Mouse (Mus musculus) layer of hippocampus, adult 11-12 months (tissue): Measurements from ENCODE around the gene Glt8d2.

ENCODE experiments used
- DNase-seq: peaks from one replicate; pipeline ENCODE4 v3.0.0; 2022; ENCODE audit warnings: low spot score

Gene Glt8d2

GRCm38 (mm10) chr10:82690494-82690893 lies at the start of gene Glt8d2:
Gene Glt8d2 (minus strand): TSS chr10:82690650.
- DNase-seq = peak; percentile 48

DNA sequence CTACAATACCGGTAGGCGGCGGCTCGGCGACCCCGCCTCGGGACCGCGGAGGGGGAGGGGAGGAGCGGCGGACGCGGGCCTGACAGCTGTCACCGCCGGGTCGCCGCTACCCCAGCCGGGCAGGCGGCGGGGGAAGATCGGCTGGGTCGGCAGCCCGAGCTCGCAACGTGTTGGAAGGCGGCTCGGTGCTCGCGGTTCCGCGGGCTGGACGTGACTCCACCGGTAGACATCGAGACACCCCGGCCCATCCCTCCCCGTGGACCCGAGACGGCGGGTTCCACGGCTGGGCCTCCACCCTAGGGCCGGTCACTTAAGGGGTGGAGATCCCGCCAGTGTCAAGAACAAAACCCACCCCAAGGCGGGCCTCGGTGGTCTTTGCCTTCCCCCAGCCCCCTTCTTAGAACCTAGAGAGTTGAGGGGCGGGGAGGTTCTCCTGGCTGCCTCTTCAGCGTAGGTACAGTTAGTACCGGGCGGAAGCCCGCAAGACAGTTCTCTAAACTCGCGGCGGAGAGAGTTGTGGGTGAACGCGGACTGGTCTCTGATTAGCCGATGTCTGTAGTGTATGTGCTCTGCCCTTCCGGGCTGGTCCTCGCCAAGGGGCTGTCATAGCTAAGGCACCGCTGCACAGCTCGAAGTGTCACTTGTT lies 9.0 kb upstream of the Glt8d2 start:
- no peak for DNase-seq

DNA sequence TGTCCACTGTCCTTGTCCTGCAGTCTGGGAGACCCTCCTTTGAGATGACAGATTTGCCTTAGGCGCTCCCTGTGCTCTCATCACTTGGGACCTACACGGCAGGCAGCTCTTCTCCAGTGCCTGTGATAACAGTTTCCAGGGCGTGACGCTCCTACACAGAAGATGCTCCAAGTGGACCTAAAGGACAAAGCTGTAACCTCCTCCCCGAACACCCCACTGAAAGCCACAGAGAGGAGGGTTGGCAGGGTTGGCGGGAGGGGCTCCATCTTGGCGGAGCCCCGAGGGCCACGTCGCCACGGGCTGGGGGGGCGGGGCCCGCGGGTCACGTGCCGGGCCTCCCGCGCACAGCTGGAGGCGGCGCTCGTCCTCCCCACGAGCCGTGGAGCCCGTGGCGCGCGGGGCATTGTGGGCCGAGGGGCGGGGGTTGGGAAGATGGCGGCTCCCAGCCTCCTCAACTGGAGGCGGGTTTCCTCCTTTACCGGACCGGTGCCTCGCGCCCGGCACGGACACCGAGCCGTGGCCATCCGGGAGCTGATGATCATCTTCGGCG lies 8.3 kb upstream of the Glt8d2 start:
- DNase-seq = peak; percentile 85

GRCm38 (mm10) chr10:82697305-82697898 lies 7.0 kb upstream of the Glt8d2 start:
- no peak for DNase-seq

DNA sequence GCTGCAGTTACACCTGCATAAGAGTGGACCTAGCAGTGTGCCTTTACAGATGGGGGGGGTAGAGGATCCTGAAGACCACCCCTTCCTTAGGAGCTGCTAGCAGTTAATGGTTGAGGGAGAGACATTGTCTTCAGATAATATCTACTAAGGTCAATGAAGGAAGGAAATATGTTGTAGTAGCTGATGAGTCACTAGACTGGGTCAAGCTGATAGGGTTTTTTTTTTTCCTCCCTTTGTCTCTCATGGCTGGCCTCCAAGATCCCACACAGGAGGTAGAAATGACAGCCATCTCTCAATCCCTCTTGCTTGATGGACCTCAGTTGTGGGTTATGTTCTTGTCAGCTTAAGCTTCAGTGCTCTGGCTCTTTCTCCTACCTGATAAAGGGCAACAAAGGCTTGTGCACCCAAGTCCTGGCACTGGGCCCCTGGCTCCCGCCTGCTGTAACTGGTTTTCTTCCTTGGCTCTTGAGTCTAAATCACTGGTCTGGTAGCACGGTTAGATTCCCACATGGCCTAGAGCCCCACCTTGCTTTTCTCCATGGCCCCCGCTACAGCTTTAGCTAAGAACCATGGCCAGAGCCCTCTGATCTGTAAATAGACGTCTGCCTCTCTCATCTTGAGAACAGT lies 6.1 kb upstream of the Glt8d2 start:
- DNase-seq = no peak

- DNase-seq = no peak
These were observed 5.5 kb upstream of the Glt8d2 start, which contains the start of gene Hcfc2 for GRCm38 (mm10) chr10:82695956-82696355. Gene Hcfc2 (plus strand): TSS chr10:82696160.

DNA sequence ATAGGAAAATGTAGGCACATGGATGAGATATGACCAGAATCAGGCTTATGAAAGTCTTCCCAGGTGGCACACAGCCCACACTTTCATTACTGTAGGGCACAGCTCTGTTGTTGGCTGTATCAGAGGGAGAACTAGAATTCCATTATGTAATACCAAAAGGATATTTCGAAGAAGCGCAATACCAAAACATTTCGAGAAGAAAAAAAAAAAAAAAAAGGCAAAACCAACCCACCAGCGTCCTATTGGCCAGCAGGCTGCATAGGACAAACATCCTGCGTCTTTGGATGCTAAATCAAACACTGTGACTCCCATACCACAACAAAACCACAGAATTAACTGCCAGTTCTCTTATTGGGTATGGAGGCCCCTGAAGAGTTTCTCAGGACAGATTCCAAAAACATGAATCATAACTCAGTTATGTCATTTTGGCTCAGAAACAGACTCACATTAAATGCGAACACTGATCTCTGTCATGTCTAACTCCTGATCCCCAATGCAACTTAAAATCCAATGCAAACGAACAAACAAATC lies 704 bp downstream of the Glt8d2 start:
- peak; percentile 52 for DNase-seq

DNA sequence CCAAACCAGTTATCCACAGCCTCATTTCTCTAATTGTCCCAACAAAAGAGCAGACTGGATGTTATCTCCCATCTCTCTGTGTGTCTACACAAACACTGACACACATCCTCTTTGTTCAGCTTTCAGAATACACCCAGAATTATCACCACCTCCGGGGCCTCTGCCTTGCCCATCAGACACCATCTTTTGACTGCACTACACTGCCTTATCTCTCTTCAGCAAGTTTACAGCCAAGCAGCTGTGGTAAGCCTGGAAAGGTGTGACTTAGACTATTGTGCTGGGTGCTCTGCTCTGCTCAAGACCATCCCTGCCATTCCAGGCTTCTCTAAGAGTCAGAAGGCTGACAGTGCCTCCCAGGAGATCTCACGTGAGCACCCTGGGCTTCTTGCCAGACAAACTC lies 5.0 kb downstream of the Glt8d2 start:
- DNase-seq = no peak

GRCm38 (mm10) chr10:82681639-82682038 lies 8.8 kb downstream of the Glt8d2 start:
- DNase-seq = no peak

GRCm38 (mm10) chr10:82680769-82681168 lies 9.7 kb downstream of the Glt8d2 start:
- peak; percentile 75 for DNase-seq

DNA sequence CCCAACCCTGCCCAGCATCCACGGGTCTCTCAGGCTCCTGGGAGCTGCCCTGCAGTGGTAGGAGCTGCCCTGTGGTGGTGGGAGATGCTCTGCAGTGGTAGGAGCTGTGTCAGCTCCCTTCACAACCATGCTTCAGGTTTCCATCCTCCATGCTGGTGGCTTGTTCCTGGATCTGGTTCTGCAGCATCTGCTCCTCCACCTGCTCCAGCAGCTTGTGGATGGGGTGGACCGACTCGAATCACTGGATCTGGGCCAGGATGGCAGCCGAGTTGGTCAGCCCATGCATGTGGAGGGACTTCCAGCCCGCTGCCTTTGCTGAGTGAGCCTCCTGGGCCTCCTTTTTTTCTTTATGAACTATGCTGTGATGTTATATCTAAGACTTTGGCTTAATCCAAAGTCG lies 13.5 kb downstream of the Glt8d2 start:
- peak; percentile 59 for DNase-seq

DNA sequence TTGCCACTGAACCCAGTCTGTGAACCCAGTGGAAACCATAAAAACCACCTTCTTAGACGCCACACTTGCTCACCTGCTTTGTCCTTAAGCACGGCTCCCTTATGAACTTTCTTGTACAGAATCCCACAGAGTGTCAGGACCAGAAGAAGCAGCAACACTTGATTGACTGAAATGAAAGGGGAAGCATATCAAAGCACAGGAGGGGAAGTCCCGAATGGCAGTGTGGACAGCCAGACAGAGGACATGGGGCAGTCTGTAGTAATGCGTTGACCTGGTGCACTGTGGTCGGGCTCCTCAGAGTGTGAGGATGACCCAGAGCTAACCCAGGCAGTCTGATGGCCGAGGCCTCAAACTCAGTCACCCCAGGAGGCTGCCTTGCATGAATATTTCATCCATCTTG lies 20.2 kb downstream of the Glt8d2 start:
- no peak for DNase-seq

DNA sequence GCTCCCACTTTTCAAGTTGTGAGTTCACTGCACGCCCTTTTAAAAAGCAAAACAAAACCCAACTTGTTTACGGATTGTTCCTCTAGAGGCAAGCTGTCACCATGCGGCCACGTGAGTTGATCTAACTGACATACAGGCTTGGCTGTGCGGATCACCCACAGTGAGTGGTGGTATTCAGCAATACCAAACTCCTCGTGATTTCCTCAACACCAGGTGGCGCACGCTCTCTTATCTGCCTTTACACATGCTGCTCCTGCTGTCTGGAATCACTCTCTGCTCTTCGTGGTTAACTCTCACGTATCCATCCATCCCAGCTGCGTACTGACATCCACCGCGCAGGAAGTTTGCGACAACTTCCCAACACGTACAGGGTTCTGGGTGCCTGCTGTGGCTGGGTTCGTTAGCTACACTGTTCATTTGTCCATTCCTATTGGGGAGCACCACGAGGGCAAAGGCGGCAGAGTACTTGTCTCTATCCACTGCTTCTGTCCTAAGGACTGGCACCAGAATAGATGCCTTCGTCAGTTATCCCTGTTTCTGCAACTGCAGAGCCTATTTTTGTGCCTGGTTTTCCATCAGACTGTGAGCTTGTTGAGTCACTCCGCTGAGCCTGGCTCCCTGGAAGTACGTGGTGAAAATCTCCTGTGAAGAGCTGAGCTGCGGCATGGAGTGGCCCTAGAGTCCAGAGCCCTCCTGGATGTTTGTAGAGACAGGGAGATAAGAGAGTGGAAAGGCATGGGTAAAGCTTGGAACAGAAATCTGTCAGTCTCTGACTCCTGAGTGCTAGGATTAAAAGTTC lies 23.8 kb downstream of the Glt8d2 start:
- peak; percentile 92 for DNase-seq

GRCm38 (mm10) chr10:82665951-82666350 lies 24.5 kb downstream of the Glt8d2 start:
- no peak for DNase-seq

DNA sequence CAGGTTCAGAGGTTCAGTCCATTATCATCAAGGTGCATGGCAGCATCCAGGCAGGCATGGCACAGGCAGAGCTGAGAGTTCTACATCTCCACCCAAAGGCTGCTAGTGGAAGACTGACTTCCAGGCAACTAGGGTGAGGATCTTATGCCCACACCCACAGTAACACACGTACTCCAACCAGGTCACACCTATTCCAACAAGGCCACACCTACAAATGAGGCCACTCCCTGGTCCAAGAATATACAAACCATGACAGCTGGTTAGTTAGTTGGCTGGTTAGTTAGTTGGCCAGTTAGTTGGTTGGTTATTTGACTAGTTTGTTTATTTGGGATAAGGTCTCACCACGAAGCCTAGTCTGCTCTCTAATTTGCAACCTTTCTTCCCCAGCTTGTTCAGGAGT lies 27.2 kb downstream of the Glt8d2 start:
- DNase-seq = no peak

DNA sequence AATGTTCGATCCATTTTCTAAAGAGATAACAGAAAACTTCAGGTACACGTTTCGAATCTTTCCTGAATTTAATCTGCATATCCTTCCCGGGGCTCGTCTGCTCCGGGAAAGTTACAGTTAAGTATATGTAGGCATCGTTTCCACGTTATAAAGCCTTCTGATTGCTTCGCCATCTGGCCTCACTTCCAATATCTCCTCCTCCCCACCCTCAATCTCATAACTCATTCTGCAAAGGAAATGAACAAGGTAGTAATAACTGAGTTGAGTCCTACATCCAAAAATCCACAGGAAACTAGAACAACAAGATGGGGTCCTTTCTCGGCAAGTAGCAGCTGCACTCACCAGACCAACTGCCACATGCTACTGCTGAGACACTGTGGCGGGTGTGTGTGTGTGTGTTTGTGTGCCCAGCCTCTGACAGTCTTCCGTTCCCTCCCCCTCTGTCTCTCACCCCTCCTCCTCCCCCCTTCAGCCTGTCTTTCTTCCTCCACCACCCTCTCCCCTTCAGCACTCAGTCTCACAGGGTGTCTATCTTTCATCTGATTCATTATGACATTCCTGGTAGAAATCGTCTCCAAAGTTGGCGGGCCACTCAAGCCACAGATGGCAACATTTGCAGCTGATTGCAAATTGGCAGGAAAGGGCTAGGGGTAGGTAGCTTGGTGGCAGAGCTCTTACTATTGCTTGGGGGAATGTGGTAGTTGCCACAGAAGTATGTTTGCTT lies 28.0 kb downstream of the Glt8d2 start:
- peak; percentile 71 for DNase-seq

- DNase-seq = peak; percentile 52
These were observed 28.6 kb downstream of the Glt8d2 start for GRCm38 (mm10) chr10:82661820-82662219.

- no peak for DNase-seq
These were observed 35.9 kb downstream of the Glt8d2 start for GRCm38 (mm10) chr10:82654581-82654980.

DNA sequence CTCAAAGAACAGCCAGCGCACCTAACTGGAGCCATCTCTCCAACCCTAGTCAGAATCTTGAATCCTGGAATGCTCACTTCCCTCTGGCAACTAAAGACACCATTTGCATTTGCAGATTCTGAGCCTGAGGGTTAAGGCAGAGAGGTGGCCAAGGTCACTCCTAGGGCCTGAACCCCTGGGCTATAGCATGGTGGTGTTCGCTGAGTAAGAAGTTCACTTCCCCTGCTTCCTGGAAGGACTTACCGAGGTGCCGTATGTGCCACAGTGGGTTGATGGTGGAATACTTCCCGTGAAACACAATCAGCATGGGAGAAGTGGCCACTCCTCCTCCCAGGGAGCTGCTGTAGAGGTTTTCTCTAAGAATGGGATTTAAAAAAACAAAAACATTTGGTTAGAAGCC lies 37.8 kb downstream of the Glt8d2 start:
- no peak for DNase-seq

DNA sequence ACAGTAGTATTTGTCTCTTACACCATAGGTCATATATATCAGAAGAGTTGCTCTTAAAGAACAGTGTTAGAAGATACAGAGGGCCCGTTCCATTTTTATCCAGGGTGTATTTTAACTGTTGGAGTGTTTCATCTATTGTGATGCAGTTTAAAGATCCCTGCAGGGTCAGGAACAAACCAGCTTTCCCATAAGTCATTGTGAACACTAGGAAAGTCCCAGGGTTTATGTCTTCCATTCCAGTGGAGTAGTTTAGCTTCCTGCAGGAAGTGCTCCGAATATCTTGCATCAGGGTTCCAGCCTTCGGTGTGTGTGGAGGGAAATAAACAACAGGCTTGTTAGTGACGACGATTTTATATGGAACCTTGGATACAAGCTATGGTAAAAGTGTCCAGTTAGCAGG lies 39.2 kb downstream of the Glt8d2 start:
- DNase-seq = no peak

GRCm38 (mm10) chr10:82647205-82647811 lies 43.1 kb downstream of the Glt8d2 start:
- DNase-seq = no peak
